In genomic region chr17:86167320-86168230, GRCm38 (mm10) we compare ENCODE assay signal across 8 mouse cellular contexts. TPM values are rescaled to one million over a fixed set of nuclear protein-coding genes. Genes with fewer than 3 reads are reported as not detected.
A peak's percentile ranks its signal among the peaks of the same experiment; 100 is the strongest.
DNase-seq lines count a peak whose midpoint lies in the region; ATAC-seq and TF ChIP-seq lines count a peak whose summit lies in the region.

Prkce (plus strand) TSS chr17:86167785.

- H3K36me3 ChIP-seq in erythroblast, embryonic 14.5 days (ENCODE audit: control insufficient read depth), result no peaks in the 10 kb centered on the region
- H3K36me3 ChIP-seq in heart, embryonic 12.5 days, result peaks cover 1% of the 10 kb centered on the region
- H3K36me3 ChIP-seq in kidney, postnatal 0 days (ENCODE audit: insufficient read depth, low read length), result 0 out of 2 replicates have a peak, but pooled peaks cover 4% of the 10 kb centered on the region
- no peaks in the 10 kb centered on the region for H3K36me3 ChIP-seq in liver, embryonic 14.5 days (replicated peaks; ENCODE audit: control insufficient read depth, insufficient read depth, low read depth)
- H3K36me3 ChIP-seq in stomach, embryonic 15.5 days, result no peaks in the 10 kb centered on the region

- WGBS in heart, embryonic 12.5 days, result under 1% methylated on average over 105 of the region's 115 CpGs
- WGBS in kidney, postnatal 0 days, result under 1% methylated on average over 91 of the region's 115 CpGs
- WGBS in liver, embryonic 14.5 days (ENCODE audit: insufficient replicate concordance), result under 1% methylated on average over 112 of the region's 115 CpGs
- WGBS in stomach, embryonic 15.5 days, result under 1% methylated on average over 104 of the region's 115 CpGs

- peaks cover 3% of the 10 kb centered on the region; the same call in 1 of the 2 replicates for H3K9me3 ChIP-seq in erythroblast, embryonic 14.5 days (ENCODE audit: control insufficient read depth, low read length)
- H3K9me3 ChIP-seq in heart, embryonic 12.5 days (replicated peaks), result no peaks in the 10 kb centered on the region
- H3K9me3 ChIP-seq in kidney, postnatal 0 days (replicated peaks; ENCODE audit: low read length), result no peaks in the 10 kb centered on the region
- H3K9me3 ChIP-seq in liver, embryonic 14.5 days (ENCODE audit: control insufficient read depth, low read length), result no peaks in the 10 kb centered on the region
- H3K9me3 ChIP-seq in stomach, embryonic 15.5 days, result no peaks in the 10 kb centered on the region

- no peak for TF ChIP-seq EP300 in liver, embryonic 14.5 days (IDR thresholded peaks at IDR 0.05; ENCODE audit: low read depth)

- ATAC-seq in heart, embryonic 12.5 days (ENCODE audit: insufficient number of reproducible peaks, low FRiP score), result peak; percentile 79
- ATAC-seq in kidney, postnatal 0 days (replicated peaks; ENCODE audit: low FRiP score, low read depth), result peak; percentile 68
- peak; percentile 79 for ATAC-seq in liver, embryonic 14.5 days (ENCODE audit: insufficient read depth)
- peak; percentile 68 for ATAC-seq in stomach, embryonic 15.5 days (ENCODE audit: insufficient read depth, low FRiP score, low read depth)

- H3K27ac ChIP-seq in heart, embryonic 12.5 days (ENCODE audit: poor library complexity, severe bottlenecking), result peak within 1 kb of the TSS; percentile 99
- H3K27ac ChIP-seq in kidney, postnatal 0 days, result peak within 1 kb of the TSS; percentile 99
- peak within 1 kb of the TSS; percentile 48 for H3K27ac ChIP-seq in liver, embryonic 14.5 days
- peak within 1 kb of the TSS; percentile 95 for H3K27ac ChIP-seq in stomach, embryonic 15.5 days

- peak; percentile 37; the same call in 1 of the 2 replicates for TF ChIP-seq CTCF in brain, embryonic 14.5 days (IDR thresholded peaks at IDR 0.05; ENCODE audit: borderline replicate concordance, extremely low read depth, insufficient read depth, insufficient read length)
- TF ChIP-seq CTCF in kidney, postnatal 0 days (IDR thresholded peaks at IDR 0.05; ENCODE audit: low read depth), result peak; percentile 59
- TF ChIP-seq CTCF in liver, embryonic 14.5 days (IDR thresholded peaks at IDR 0.05; ENCODE audit: low read depth), result 0 out of 2 replicates have a peak, but pooled peaks have one; percentile 29

- peaks cover 57% of the 10 kb centered on the region for H3K27me3 ChIP-seq in erythroblast, embryonic 14.5 days (ENCODE audit: control insufficient read depth)
- no peaks in the 10 kb centered on the region for H3K27me3 ChIP-seq in heart, embryonic 12.5 days (replicated peaks)
- no peaks in the 10 kb centered on the region for H3K27me3 ChIP-seq in kidney, postnatal 0 days (ENCODE audit: insufficient read depth, low read length)
- peaks cover 27% of the 10 kb centered on the region for H3K27me3 ChIP-seq in liver, embryonic 14.5 days (ENCODE audit: control insufficient read depth, insufficient read depth, low read length)
- no peaks in the 10 kb centered on the region; the same call in 1 of the 2 replicates for H3K27me3 ChIP-seq in stomach, embryonic 15.5 days (replicated peaks)

- H3K4me3 ChIP-seq in erythroblast, embryonic 14.5 days (replicated peaks), result peak within 1 kb of the TSS; percentile 76
- peak within 1 kb of the TSS; percentile 85 for H3K4me3 ChIP-seq in heart, embryonic 12.5 days
- H3K4me3 ChIP-seq in kidney, postnatal 0 days (replicated peaks; ENCODE audit: low read depth, low read length), result peak within 1 kb of the TSS; percentile 83
- H3K4me3 ChIP-seq in liver, embryonic 14.5 days (ENCODE audit: insufficient read depth in 1 of 2, low read depth in 2 of 2, low read length in 2 of 2), result peak within 1 kb of the TSS; percentile 67 to 80
- peak within 1 kb of the TSS; percentile 68 for H3K4me3 ChIP-seq in stomach, embryonic 15.5 days (replicated peaks)

- peak within 1 kb of the TSS; percentile 97 for H3K4me2 ChIP-seq in heart, embryonic 12.5 days
- H3K4me2 ChIP-seq in kidney, postnatal 0 days (ENCODE audit: low read length), result peak within 1 kb of the TSS; percentile 95
- peak within 1 kb of the TSS; percentile 68 for H3K4me2 ChIP-seq in liver, embryonic 14.5 days (ENCODE audit: low read depth)
- peak within 1 kb of the TSS; percentile 99 for H3K4me2 ChIP-seq in stomach, embryonic 15.5 days

- H3K4me1 ChIP-seq in erythroblast, embryonic 14.5 days (ENCODE audit: control insufficient read depth), result peaks cover 28% of the 10 kb centered on the region
- peaks cover 49% of the 10 kb centered on the region for H3K4me1 ChIP-seq in heart, embryonic 12.5 days (replicated peaks)
- H3K4me1 ChIP-seq in kidney, postnatal 0 days (replicated peaks; ENCODE audit: insufficient read depth, low read length), result peaks cover 15% of the 10 kb centered on the region
- no peaks in the 10 kb centered on the region; a peak in 1 of 4 replicates for H3K4me1 ChIP-seq in liver, embryonic 14.5 days (replicated peaks; ENCODE audit: control insufficient read depth in 2 of 2, insufficient read depth in 2 of 2, low read length in 1 of 2)
- H3K4me1 ChIP-seq in stomach, embryonic 15.5 days, result peaks cover 22% of the 10 kb centered on the region

- TF ChIP-seq POLR2A in brain, embryonic 14.5 days (IDR thresholded peaks at IDR 0.05; ENCODE audit: borderline replicate concordance, extremely low read depth, insufficient read depth, insufficient read length, poor library complexity, severe bottlenecking), result peak; percentile 38; the same call in 1 of the 2 replicates

- peak within 1 kb of the TSS; percentile 92 for H3K9ac ChIP-seq in heart, embryonic 12.5 days
- peak within 1 kb of the TSS; percentile 92 for H3K9ac ChIP-seq in kidney, postnatal 0 days (ENCODE audit: low read depth, low read length)
- H3K9ac ChIP-seq in liver, embryonic 14.5 days (replicated peaks), result peak within 1 kb of the TSS; percentile 77
- H3K9ac ChIP-seq in stomach, embryonic 15.5 days, result peak within 1 kb of the TSS; percentile 94

- peak; percentile 91 for DNase-seq in CD4-positive, CD25-positive, alpha-beta regulatory T cell, adult 2 months (ENCODE audit: low read depth, low spot score)
- DNase-seq in brain, embryonic 14.5 days (ENCODE audit: low read depth), result peak; percentile 95
- DNase-seq in kidney, postnatal 0 days (ENCODE audit: low spot score), result peak; percentile 92
- peak in 2 of 3 experiments; percentile 52 to 60 for DNase-seq in liver, embryonic 14.5 days (ENCODE audit: low read depth in 3 of 3, low spot score in 3 of 3)
- peak; percentile 82 for DNase-seq in neural tube, embryonic 10.5 days (ENCODE audit: extremely low spot score, low spot score)

RNA-seq across cellular contexts. Expression of gene Prkce, which starts in this region (rescaled TPM):
- polyA plus RNA-seq in brain, embryonic 14.5 days (2012; rRNA removed), result 10.8 and 21.8 TPM in 2 replicates
- 0.02 and 0.04 TPM in 2 replicates for polyA plus RNA-seq in erythroblast, embryonic 14.5 days (2012)
- polyA plus RNA-seq in heart, embryonic 12.5 days (2016; fragmentation: Nextera tagmentation; extraction: Ambion mirVana), result 12.0 and 14.6 TPM in 2 replicates
- 5.8 and 6.0 TPM in 2 replicates for polyA plus RNA-seq in kidney, postnatal 0 days (2015; fragmentation: Nextera tagmentation; extraction: Ambion mirVana)
- 0.26 and 0.32 TPM in 2 replicates for polyA plus RNA-seq in liver, embryonic 14.5 days (2012; rRNA removed)
- polyA plus RNA-seq in liver, embryonic 14.5 days (2014; fragmentation: Nextera tagmentation; extraction: Ambion mirVana), result 0.37 and 0.68 TPM in 2 replicates
- 6.3 and 6.5 TPM in 2 replicates for polyA plus RNA-seq in stomach, embryonic 15.5 days (2015; fragmentation: Nextera tagmentation; extraction: Ambion mirVana)

Comparison
In these comparisons a context has a peak if more than half of its experiments do, and no peak if none do; other contexts are left out.
1. Peak in every context shown above with its lines: DNase-seq, ATAC-seq, H3K4me3 ChIP-seq and H3K27ac ChIP-seq.
2. Peak in DNase-seq, ATAC-seq, H3K4me3 ChIP-seq, H3K27ac ChIP-seq, H3K9ac ChIP-seq and H3K4me2 ChIP-seq in liver, embryonic 14.5 days; RNA of the gene not detected or under 1 TPM.
3. H3K27ac ChIP-seq: peak in every context shown above with its lines; median percentile 99 in heart, embryonic 12.5 days; 99 in kidney, postnatal 0 days; 95 in stomach, embryonic 15.5 days; 48 in liver, embryonic 14.5 days.